21 mouse cellular contexts compared by ENCODE assay signal in genomic region chr10:121227988-121228409, GRCm38 (mm10).
DNase-seq lines count a peak whose midpoint lies in the region; ATAC-seq lines count a peak whose summit lies in the region.
"Had no signal": no experiment of that assay in that cellular context is flagged by ENCODE, and none has a peak within 500 bp of the region (broad histone marks: within the 10 kb centered on the region; RNA-seq: fewer than 3 reads in every experiment).

No protein-coding gene starts in this region.

- peak overlapping the region; percentile 65 for H3K27ac ChIP-seq in limb, embryonic 13.5 days
- H3K27ac ChIP-seq: forebrain, embryonic 15.5 days; hindbrain, embryonic 14.5 days; liver, embryonic 15.5 days; stomach, postnatal 0 days had no signal

- H3K27me3 ChIP-seq in limb, embryonic 13.5 days: 0 out of 2 replicates have a peak, but pooled peaks cover 3% of the 10 kb centered on the region
- H3K27me3 ChIP-seq: forebrain, embryonic 15.5 days; liver, embryonic 15.5 days had no signal

- H3K36me3 ChIP-seq in limb, embryonic 13.5 days: no peaks in the 10 kb centered on the region
- H3K36me3 ChIP-seq: forebrain, embryonic 15.5 days; G1E; liver, embryonic 15.5 days had no signal

- 0 out of 2 replicates have a peak overlapping the region, but pooled peaks have one; percentile 8 for H3K4me3 ChIP-seq in limb, embryonic 13.5 days
- H3K4me3 ChIP-seq: erythroblast, embryonic 14.5 days; forebrain, embryonic 15.5 days; liver, embryonic 15.5 days had no signal

- 10% methylated on average over 16 of the region's 16 CpGs for WGBS in limb, embryonic 13.5 days

- no peak overlapping the region for H3K9ac ChIP-seq in limb, embryonic 13.5 days
- H3K9ac ChIP-seq: forebrain, embryonic 15.5 days; hindbrain, embryonic 14.5 days; liver, embryonic 15.5 days had no signal

- peaks cover 30% of the 10 kb centered on the region for H3K4me1 ChIP-seq in limb, embryonic 13.5 days
- H3K4me1 ChIP-seq: forebrain, embryonic 15.5 days; liver, embryonic 15.5 days had no signal

- peak; percentile 86 for ATAC-seq in limb, embryonic 13.5 days (ENCODE audit: low FRiP score, low read depth)
- ATAC-seq: forebrain, embryonic 15.5 days; intestine, embryonic 16.5 days had no signal

- peak; percentile 58 for DNase-seq in heart, adult 11 months
- no peak for DNase-seq in heart, postnatal 14 days
- DNase-seq in ES-CJ7 (ENCODE audit: low read depth, low spot score): peak; percentile 33
- peak; percentile 45 for DNase-seq in embryo, embryonic 10.5 days (ENCODE audit: low spot score)
- no peak for DNase-seq in ovary, postnatal 10 days (ENCODE audit: low spot score)
- DNase-seq in heart, postnatal 4 days: no peak
- DNase-seq in lung, adult 18-20 months: no peak
- DNase-seq: adrenal gland, adult 8-10 months; cerebellum, adult 2 months; layer of hippocampus, postnatal 36 days; lung, postnatal 14 days; right cerebral cortex, postnatal 14 days; thymus, postnatal 25 days had no signal

- peaks cover 10% of the 10 kb centered on the region; the same call in 1 of the 2 replicates for H3K9me3 ChIP-seq in limb, embryonic 13.5 days
- H3K9me3 ChIP-seq: forebrain, embryonic 15.5 days; liver, embryonic 15.5 days had no signal

- peak overlapping the region; percentile 50 for H3K4me2 ChIP-seq in limb, embryonic 13.5 days (replicated peaks)
- H3K4me2 ChIP-seq: forebrain, embryonic 15.5 days; hindbrain, embryonic 14.5 days; liver, embryonic 15.5 days had no signal

- intact Hi-C loops in heart, postnatal 14 days (cut with DNase I): no loop called here

Comparison
In these comparisons a context has a peak if more than half of its experiments do, and no peak if none do; other contexts are left out.
1. DNase-seq: peak in heart, adult 11 months (single experiment), ES-CJ7 (single experiment) and embryo, embryonic 10.5 days (single experiment); none in heart, postnatal 14 days (0 of 2), ovary, postnatal 10 days (single experiment), heart, postnatal 4 days (single experiment) and lung, adult 18-20 months (0 of 2).